Mouse (Mus musculus): ENCODE results near the gene Il1rl2.

The Il1rl2 gene

DNA sequence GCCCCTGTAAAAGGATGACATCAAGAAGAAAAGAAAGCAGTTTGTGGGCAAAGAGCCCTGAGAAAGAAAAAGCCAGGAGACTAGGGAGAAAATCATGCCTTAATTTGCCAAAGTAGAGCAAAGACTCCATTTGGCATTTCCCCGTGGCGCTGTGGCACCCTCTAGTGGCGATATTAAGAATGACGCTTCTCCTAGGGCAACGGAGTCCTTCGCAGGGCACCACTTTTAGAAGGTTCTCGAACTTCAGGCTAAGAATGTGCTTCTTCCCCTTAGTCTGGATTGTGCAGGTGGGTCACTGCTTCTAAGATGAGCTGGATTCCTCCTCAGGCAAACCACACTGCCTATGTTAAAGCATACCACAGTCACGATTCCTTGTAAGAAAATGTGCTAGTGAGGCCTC, 54.4 kb downstream of the Il1rl2 start:
- peak; percentile 36 for DNase-seq (ENCODE audit: low read depth, low spot score)

DNA sequence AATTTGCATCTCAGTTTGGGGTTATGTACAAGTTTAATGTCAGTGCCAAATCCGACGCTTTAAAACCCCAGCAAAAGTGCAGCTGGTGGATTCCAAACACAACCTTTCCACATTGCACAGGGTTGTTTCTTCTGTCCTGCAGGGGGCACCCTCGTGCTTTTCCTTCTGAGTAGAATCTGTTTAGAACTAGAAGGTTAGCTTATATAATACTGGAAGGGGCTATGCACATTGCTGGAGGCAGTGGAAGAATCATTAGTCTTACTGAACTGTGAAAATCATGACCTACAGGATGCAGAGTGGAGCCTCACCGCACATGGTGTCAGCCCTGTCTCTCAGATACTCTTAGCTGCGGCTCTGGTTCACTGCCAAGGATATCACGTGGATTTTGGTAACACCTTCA, 55.7 kb downstream of the Il1rl2 start:
- no peak for DNase-seq (ENCODE audit: low read depth, low spot score)

DNA sequence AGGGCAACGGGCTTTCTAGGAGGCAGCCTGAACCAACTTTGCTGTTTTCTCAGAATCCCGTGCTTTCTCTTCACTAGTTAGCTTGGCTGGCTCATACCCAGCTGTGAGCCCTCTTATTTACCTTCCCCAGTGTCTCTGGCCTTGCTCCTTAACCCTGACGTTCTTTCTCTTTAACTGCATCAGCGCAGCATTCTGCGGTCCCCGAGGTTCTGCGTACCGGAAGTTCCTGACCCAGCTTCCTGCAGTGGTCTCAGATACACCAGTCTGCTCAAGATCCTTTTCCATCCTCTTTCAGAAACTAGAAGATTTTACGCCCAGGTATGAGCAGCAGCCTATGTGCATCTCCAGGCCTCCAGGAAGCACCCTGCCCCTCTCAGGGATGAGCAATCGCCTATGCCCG, 56.6 kb downstream of the Il1rl2 start:
- DNase-seq (ENCODE audit: low read depth, low spot score) = no peak

DNA sequence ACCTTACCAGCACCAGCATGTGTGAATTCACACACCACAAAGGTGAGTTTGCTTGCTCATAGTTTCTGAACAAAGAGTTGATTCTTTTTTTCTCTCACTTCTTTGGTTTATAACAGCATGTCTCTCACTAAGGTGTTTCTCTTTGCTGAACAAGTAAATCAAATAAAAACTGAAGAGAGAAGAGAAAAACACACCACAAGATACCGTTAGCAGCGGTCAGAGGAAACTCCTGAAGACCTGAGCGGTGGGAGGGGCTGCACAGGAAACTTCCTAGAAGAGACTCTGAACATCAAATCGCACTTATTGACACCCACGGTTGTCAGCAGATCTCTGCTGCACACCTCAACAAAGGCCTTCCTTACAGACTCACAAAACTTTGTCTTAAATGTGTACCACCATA, 58.4 kb downstream of the Il1rl2 start:
- DNase-seq (ENCODE audit: low read depth, low spot score) = no peak

DNA sequence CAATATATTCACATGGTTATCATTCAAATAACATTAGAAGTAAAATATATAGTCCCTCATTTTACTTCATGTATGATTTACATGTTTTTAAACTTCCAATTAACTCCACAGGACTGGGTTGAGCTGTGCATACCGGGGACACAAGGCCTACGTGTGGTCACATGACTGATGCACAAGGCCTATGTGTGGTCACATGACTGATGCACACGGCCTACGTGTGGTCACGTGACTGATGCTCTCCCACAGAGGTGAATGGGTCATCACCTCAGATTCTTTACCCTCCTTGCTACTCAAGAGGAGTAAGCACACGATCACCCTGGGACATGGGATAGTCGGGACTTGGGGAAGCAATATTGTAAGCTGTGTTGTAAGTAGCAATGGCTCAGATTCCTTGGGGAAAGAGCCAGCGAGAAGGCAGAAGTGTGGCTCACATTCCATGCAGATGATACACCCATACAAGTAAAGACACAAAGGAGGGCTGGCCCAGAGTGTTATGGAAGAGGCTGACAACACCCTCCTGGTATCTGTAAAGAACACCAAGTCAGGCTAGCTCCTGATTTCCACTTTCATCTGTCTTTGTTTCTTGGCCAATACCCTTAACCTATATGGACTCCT, 60.6 kb downstream of the Il1rl2 start:
- DNase-seq (ENCODE audit: low read depth, low spot score) = no peak

DNA sequence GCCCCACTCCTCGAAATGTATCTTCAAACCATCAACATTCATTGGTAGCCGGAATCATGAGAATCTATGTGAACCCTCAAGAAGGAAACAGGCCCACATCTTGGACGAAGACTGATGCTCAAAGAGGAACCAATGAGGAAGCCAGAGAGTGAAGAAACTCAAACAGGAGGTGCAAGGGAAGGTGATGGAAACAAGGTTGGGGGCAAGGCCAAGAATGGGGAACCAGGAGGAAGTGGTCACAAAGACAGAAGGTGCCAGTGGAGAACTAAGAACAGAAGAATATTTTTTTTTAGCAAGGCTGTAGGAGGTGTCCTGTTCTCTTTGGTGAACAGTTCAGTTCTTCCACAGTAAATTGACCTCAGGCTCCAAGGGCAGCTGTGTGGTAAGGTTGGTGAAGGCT, 67.0 kb downstream of the Il1rl2 start:
- no peak for DNase-seq (ENCODE audit: low read depth, low spot score)

DNA sequence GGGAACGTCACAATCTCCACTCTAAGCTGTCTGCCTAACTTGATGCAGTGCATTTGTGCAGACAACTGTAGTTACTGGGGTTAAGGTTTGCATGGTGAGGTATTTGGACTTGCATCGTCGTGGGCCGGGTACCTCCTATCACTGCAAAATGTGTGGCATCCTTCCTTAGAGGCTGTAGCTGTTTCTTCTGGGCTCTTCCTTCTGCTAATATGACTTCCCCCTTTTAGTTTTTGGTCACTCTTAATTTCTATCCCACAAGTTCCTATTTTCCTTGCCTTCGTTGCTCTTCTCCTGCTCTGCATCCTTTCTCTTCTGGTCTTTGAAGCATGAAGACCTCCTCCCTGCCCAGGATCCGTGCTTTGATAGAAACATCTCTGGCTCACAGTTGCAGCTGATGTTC, 68.1 kb downstream of the Il1rl2 start:
- no peak for DNase-seq (ENCODE audit: low read depth, low spot score)

DNA sequence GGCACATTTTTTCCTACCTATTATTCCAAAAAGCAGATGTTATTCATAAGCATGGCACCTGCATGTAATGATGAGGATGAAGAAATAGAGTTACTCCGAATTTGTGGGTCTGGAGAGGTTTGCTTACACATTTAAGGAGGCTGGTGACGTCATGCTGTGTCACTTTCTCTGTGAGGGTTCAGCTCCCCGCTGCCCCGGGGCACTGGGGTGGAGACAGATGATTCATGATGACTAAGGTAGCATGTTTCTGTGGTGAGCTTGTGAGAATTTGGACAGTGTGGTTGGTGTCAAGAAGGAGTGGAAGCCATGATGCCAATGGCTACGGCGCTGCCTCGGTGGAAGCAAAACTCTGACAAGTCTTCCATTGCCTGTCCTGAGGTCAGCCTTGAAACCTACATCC, 68.8 kb downstream of the Il1rl2 start:
- DNase-seq (ENCODE audit: low read depth, low spot score) = no peak

DNA sequence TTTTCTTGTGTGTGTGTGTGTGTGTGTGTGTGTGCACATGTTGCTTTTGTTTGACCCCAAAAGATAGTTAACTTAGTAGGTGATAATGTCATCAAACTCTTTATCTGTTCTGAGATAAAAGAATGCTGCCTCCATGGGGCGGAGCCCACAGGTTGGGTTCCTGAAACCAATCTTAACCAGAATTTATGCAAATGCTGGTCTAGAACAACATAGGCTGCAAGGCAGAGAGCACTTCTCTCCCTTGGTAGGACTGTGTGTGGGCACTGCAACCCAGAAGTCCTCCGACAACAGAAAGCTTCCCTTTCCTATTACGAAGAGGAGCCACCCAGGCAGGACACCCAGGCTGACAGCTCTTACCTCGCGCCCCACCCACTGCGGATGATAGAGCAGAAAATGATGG, 75.2 kb downstream of the Il1rl2 start:
- no peak for DNase-seq (ENCODE audit: low read depth, low spot score)

DNA sequence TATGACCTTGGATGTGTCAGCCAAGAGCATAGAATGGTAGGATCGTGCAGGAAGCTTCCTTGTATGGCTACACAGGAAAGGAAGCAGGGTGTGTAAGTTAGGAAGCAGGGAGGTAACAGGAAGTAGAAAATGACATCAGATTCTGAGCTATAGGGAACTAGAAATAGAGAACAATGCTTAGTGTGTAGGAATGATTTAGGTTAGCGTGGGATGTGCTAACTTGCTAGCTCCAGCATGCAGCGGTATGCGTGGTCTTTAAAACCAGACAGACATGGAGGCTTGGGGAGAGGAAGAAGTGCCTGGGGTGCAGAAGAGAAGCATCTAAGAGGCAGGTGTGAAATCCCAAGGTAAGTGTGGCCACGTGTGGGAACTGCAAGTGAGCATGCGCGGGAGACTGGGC, 80.3 kb downstream of the Il1rl2 start:
- no peak for DNase-seq (ENCODE audit: low read depth, low spot score)

DNA sequence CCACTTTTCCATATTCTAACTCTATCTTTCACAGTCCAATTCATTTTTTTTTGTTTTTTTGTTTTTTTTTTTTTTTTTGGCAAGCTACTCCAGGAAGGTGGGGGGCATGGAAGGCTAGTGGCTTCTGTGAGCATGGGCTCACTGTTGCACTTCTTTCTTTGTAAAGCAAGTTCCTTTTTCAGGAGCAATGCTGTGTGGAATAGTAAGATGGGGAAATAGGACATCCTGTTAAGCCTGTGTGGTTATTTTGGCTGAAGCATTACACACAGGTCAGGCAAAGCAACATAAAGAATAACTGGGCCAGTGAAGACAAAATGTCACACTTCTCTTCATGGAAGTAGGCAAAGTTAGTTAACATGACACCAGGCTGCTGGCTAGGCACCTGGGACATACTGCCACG, 85.5 kb downstream of the Il1rl2 start:
- no peak for DNase-seq (ENCODE audit: low read depth, low spot score)

DNA sequence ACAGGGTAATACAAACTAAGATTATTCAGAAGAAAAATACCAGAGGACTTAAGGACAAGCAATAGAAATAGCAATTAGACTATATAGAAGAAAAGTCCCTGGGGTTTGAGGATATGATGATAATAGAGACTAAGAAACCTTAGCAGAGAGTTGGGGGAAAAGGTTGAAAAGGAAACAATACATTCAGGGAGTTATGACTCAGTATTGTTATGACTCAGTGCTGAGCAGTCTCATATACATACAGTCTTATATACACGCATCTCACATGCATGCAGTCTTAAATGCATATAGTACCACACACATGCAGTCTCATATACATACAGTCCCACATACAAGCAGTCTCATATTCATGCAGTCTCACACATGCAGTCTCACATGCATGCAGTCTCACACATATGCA, 88.6 kb downstream of the Il1rl2 start:
- no peak for DNase-seq (ENCODE audit: low read depth, low spot score)

DNA sequence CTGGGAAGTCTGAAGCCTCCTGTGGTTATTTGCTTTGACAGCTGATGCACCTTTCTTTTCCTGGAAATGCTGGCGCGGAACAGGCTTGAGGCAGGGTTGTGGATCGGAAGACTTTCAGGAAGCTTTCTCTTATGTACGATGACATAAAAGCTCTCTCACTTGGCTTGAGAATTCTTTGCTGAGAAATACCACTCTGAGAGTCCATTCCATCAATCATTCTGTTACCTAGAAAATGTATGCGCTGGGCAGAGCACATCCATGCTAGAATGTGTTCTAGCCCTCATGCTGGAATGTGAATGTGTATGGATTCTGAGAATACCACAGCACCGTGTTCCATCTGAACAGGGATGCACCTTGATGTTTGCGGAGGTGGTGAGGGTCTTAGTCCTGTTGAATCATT, 89.9 kb downstream of the Il1rl2 start:
- DNase-seq (ENCODE audit: low read depth, low spot score) = no peak

DNA sequence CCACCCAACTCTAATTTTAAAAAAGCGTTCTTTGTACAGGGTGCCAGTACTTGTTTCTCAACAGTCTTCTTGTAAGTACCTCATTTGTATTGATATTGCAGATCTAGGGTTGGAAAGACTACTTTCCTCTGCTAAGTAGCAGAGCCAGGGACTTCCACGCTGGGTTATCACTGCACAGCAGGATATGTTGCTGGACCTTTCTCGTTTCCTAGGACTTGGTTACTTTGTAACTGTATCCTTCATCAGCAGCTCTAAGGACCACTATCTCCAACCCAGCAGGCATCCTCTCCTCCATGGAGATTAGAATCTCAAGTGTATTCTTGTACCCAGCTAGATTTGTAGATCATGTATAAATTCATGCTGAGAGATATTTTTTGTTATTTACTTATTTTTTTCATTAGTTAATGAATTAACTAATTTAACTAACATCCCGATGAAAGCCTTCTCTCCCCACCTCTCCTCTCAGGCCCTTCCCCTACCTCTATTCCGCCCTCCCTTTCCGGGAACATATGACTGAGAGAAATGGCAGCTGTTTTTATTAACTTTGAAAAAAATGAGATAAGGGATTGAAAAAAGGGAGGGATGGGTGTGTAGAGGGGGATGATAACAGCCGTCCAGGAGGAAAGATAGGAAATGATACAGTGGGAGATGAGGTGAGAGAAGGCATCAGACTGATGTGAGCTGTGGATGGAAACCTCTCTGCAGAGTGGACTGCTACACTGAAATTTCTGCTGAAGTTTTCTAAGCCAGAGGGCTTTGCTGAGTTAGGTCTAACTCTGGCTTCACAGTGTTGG, 90.7 kb downstream of the Il1rl2 start:
- DNase-seq (ENCODE audit: low read depth, low spot score) = no peak

DNA sequence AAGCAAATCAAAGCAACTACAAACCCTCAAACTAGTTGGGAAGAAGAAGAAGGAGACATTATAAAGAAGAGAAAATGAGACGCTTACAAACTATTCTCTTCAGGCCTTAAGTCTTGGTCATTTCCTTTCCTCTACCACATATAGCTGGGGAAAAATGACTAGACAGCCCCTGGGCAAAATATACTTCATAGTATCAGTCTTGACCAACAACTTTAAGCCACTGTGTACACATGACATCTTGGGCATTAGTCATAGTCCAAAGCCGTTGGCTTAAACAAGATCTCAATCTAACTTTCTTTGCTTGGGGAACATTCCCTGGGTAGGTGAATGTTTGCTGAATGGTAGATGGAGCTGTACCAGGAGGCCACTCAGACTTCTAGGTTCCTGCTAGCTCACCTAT, 92.6 kb downstream of the Il1rl2 start:
- no peak for DNase-seq (ENCODE audit: low read depth, low spot score)

Measured in c-Kit-negative CD71-positive TER-119-positive erythroid progenitor cells, embryonic 14.5 days (primary cell).